Mouse (Mus musculus) hindbrain, embryonic 14.5 days (tissue): Measurements from ENCODE around the gene Zdhhc12. TPM values are rescaled to one million over a fixed set of nuclear protein-coding genes. Genes with fewer than 3 reads are reported as not detected.

ENCODE experiments used
- ATAC-seq: fragments of 200-750 bp; cut with Nextera tagmentation; 2 replicates; pipeline ENCODE4 v1.8.0; 2017; ENCODE audit warnings: moderate number of reproducible peaks, mild to moderate bottlenecking, moderate TSS enrichment, moderate library complexity; ENCODE audit not compliant: low FRiP score
- DNase-seq: peaks from one replicate; pipeline ENCODE4 v3.0.0-alpha.2; 2015; ENCODE audit warnings: low spot score
- H3K27ac ChIP-seq: fragments of 300-500 bp; sonication (generic); 2 replicates; pipeline ENCODE4 v1.5.1; 2014; ENCODE audit warnings: mild to moderate bottlenecking, moderate library complexity
- H3K27me3 ChIP-seq: fragments of 300-500 bp; sonication (generic); 2 replicates; pipeline ENCODE4 v1.6.1; 2014; ENCODE audit warnings: mild to moderate bottlenecking, low read length, mixed read lengths; ENCODE audit not compliant: control insufficient read depth, insufficient read depth
- H3K36me3 ChIP-seq: fragments of 300-500 bp; sonication (generic); replicated peaks from 2 replicates; pipeline ENCODE4 v1.6.1; 2014; ENCODE audit not compliant: control insufficient read depth, insufficient read depth
- H3K4me1 ChIP-seq: fragments of 300-500 bp; sonication (generic); replicated peaks from 2 replicates; pipeline ENCODE4 v1.6.1; 2014; ENCODE audit warnings: antibody characterized with exemption, low read length, mixed read lengths; ENCODE audit not compliant: control insufficient read depth, insufficient read depth
- H3K4me2 ChIP-seq: fragments of 300-500 bp; sonication (generic); replicated peaks from 2 replicates; pipeline ENCODE4 v1.6.1; 2014; ENCODE audit warnings: mild to moderate bottlenecking, moderate library complexity
- H3K4me3 ChIP-seq: fragments of 300-500 bp; sonication (generic); replicated peaks from 2 replicates; pipeline ENCODE4 v1.5.1; 2014; ENCODE audit warnings: mild to moderate bottlenecking, low read length
- H3K9ac ChIP-seq: fragments of 300-500 bp; sonication (generic); 2 replicates; pipeline ENCODE4 v1.6.1; 2014
- H3K9me3 ChIP-seq: fragments of 300-500 bp; sonication (generic); 2 replicates; pipeline ENCODE4 v1.6.1; 2016; ENCODE audit warnings: low read length; ENCODE audit not compliant: control insufficient read depth
- WGBS: fragments of 180-500 bp; shearing (Covaris S2); extraction: QIAGEN DNeasy Blood & Tissue Kit; methylation state at CpG from one replicate; pipeline ENCODE4 v1.1.7; 2014; 5-methylcytosine and 5-hydroxymethylcytosine counted together
- polyA plus RNA-seq: library from polyadenylated mRNA; unstranded; fragments of >200 nt; fragmentation: Nextera tagmentation; extraction: Ambion mirVana; gene quantifications from 2 replicates; pipeline ENCODE4 v1.2.1, GENCODE M21; 2014

Zdhhc12 gene
- polyA plus RNA-seq, 1 experiment from 2014 or later = 27.2 TPM

DNA sequence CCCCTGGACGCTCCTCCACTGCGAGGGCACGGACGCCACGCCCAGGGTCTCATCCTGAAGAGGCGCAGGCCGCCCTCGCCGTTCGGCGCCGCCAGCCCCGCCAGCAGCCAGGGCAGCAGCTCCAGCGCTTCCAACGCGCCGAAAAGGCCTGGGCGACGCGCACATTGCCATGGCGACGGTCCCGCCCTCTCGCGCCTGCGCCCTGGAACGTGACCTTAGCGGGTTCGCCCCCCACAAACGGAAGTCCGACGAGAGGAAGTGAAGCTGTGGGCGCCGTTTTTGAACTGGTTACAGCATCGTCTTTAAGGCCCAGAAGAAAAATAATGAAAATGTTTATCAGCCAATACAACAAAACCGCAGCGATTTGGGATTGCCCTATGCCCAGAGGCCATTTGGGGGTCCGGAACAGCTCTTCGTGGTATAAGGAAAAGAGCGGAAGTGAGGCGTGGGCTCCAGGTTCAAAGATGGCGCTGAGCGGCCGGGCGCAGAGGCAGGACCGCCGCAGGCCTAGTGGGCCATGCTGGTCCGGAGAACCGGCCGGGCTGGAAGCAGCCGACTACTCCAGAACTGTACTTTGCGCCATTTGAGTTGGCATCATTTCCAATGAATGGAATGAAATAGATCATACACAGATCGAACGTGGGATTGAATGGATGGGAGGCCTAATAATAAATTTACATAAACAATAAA is 44.6 kb downstream of the Zdhhc12 start, which contains the start of gene Wdr34:
Gene Wdr34, minus strand, starts transcription at position 183 of the 690 bp plus-strand sequence.
- peak within 1 kb of the TSS; percentile 95 for H3K27ac ChIP-seq
- ATAC-seq = peak; percentile 93
- H3K4me3 ChIP-seq = peak within 1 kb of the TSS; percentile 71
- peak within 1 kb of the TSS; percentile 68 for H3K4me2 ChIP-seq
- peaks cover 10% of the 10 kb centered on the region for H3K4me1 ChIP-seq
- peak; percentile 99 for DNase-seq
- no peaks in the 10 kb centered on the region for H3K9me3 ChIP-seq
- WGBS = under 1% methylated on average over 54 of the region's 54 CpGs
- H3K9ac ChIP-seq = peak within 1 kb of the TSS; percentile 73
- H3K36me3 ChIP-seq = peaks cover 8% of the 10 kb centered on the region
- H3K27me3 ChIP-seq = no peaks in the 10 kb centered on the region

DNA sequence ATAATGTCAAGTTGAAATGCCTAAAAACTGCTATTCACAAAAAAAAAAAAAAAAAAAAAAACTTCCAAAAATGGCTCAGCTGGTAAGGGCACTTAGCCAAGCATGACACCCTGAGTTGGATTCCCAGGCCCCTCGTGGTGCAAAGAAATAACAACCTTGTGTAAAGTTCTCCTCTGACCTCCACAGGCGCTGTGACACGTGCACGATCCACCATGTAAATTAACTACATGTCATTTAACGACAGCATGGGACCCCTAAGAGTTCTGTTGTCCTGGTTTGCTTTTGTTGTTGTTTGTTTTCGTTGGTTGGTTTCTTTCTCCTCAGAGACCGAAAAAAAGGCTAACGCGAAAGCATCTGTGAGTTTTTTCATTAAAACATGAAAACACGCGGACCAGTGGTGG is 45.3 kb downstream of the Zdhhc12 start:
- ATAC-seq = no peak
- H3K36me3 ChIP-seq = peaks cover 8% of the 10 kb centered on the region
- H3K27ac ChIP-seq = peak overlapping the region; percentile 95
- H3K27me3 ChIP-seq = no peaks in the 10 kb centered on the region
- 62% methylated on average over 11 of the region's 11 CpGs for WGBS
- H3K9ac ChIP-seq = peak overlapping the region; percentile 73
- no peaks in the 10 kb centered on the region for H3K9me3 ChIP-seq
- peak overlapping the region; percentile 68 for H3K4me2 ChIP-seq
- DNase-seq = no peak
- peak overlapping the region; percentile 71 for H3K4me3 ChIP-seq
- peaks cover 10% of the 10 kb centered on the region for H3K4me1 ChIP-seq

DNA sequence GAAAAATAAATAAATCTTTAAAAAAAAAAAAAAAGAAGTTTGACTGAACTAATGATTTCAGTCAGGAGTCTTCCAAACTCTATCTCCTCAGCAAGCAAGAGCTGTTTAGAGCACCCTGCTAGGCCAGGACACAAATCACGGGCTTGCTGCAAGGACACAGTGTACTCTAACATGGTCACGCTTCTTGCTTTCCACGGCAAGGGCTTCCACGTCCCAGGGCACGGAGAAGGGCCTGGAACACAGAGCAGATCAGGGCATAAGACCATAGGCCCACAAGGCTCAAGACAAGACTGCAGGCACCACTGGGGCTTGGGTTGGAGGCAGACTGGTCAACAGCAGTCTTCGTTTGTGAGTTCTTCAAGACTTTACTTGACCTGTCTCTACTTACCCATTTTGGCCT is 46.3 kb downstream of the Zdhhc12 start:
- H3K27me3 ChIP-seq = no peaks in the 10 kb centered on the region
- H3K27ac ChIP-seq = no peak overlapping the region
- no peak for DNase-seq
- peaks cover 8% of the 10 kb centered on the region for H3K36me3 ChIP-seq
- WGBS = 97% methylated on average over 6 of the region's 6 CpGs
- H3K4me1 ChIP-seq = peaks cover 10% of the 10 kb centered on the region
- no peak overlapping the region for H3K4me3 ChIP-seq
- no peak overlapping the region for H3K9ac ChIP-seq
- H3K9me3 ChIP-seq = no peaks in the 10 kb centered on the region
- no peak for ATAC-seq
- H3K4me2 ChIP-seq = no peak overlapping the region

DNA sequence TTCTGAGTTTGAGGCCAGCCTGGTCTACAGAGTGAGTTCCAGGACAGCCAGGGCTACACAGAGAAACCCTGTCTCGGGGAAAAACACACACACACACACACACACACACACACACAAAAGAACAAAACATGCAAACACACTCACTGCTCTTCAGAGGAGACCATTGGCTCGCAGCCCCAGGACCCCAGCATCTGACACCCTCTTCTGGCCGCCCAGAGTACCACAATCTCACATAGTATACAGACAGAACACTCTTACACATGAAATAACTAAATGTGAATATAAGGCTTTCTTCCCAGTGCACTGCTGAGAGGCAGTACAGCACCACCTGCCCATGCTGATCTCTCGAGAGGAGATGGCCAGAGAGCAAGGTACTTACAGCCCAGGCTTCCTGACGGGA is 48.9 kb downstream of the Zdhhc12 start:
- Histone ChIP-seq H3K9ac (no peak overlapping the region), H3K27me3 (no peaks in the 10 kb centered on the region), H3K4me3 (no peak overlapping the region), H3K4me1 (peaks cover 10% of the 10 kb centered on the region), H3K9me3 (no peaks in the 10 kb centered on the region), H3K36me3 (peaks cover 12% of the 10 kb centered on the region), H3K4me2 (no peak overlapping the region), H3K27ac (no peak overlapping the region)
- DNase-seq (no peak), ATAC-seq (no peak)
- WGBS = 88% methylated on average over 5 of the region's 5 CpGs

DNA sequence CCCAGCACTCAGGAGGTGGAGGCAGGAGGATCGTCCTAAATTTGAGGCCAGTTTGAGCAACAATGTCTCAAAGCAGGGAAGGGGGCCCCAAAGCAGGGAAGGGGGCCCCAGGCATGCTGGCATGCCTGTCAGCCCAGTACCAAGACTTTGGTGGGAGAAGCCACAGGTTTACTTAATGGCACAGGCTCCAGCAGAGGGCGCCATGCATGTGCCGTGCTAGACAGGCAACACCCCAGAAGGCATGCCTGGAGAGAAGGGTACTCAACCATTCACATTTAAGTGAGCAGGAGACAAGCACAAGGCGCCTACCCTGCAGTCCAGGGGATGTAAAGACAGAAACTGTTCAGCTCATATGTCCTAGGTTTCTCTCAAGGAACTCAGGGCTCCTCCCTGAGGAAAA is 51.0 kb downstream of the Zdhhc12 start:
- no peak overlapping the region for H3K4me2 ChIP-seq
- no peaks in the 10 kb centered on the region for H3K27me3 ChIP-seq
- no peak overlapping the region for H3K27ac ChIP-seq
- H3K9ac ChIP-seq = no peak overlapping the region
- H3K4me3 ChIP-seq = no peak overlapping the region
- ATAC-seq = no peak
- peaks cover 1% of the 10 kb centered on the region; the same call in 1 of the 2 replicates for H3K4me1 ChIP-seq
- DNase-seq = peak; percentile 78
- H3K36me3 ChIP-seq = peaks cover 24% of the 10 kb centered on the region
- H3K9me3 ChIP-seq = no peaks in the 10 kb centered on the region
- 8% methylated on average over 4 of the region's 4 CpGs for WGBS

Other genes with a start within 250 kb of the Zdhhc12 start
- 15.9 and 19.1 TPM in 2 replicates for gene Cercam, start 224.5 kb downstream of the Zdhhc12 start, polyA plus RNA-seq
- gene Odf2, start 204.4 kb downstream of the Zdhhc12 start, polyA plus RNA-seq = 49.0 and 63.5 TPM in 2 replicates
- gene Gle1, start 158.2 kb downstream of the Zdhhc12 start, polyA plus RNA-seq = 53.5 and 53.7 TPM in 2 replicates
- gene Sptan1, start 128.1 kb downstream of the Zdhhc12 start, polyA plus RNA-seq = 344 and 368 TPM in 2 replicates
- gene Wdr34, start 44.8 kb downstream of the Zdhhc12 start, polyA plus RNA-seq = 66.6 and 67.2 TPM in 2 replicates
- gene Set, start 36.3 kb downstream of the Zdhhc12 start, polyA plus RNA-seq = 339 and 347 TPM in 2 replicates
- 1.6 and 1.9 TPM in 2 replicates for gene Pkn3, start 16.0 kb downstream of the Zdhhc12 start, polyA plus RNA-seq
- gene Zer1, start 30.9 kb upstream of the Zdhhc12 start, polyA plus RNA-seq = 13.2 and 16.0 TPM in 2 replicates
- gene Tbc1d13, start 40.1 kb upstream of the Zdhhc12 start, polyA plus RNA-seq = 18.7 and 18.8 TPM in 2 replicates
- 29.8 and 31.0 TPM in 2 replicates for gene Endog, start 77.8 kb upstream of the Zdhhc12 start, polyA plus RNA-seq
- gene Spout1, start 84.8 kb upstream of the Zdhhc12 start, polyA plus RNA-seq = 55.4 and 58.8 TPM in 2 replicates
- 13.9 and 16.0 TPM in 2 replicates for gene Kyat1, start 112.2 kb upstream of the Zdhhc12 start, polyA plus RNA-seq
- 57.9 and 58.6 TPM in 2 replicates for gene Lrrc8a, start 144.1 kb upstream of the Zdhhc12 start, polyA plus RNA-seq
- 0.07 and 0.17 TPM in 2 replicates for gene Gm28035, start 146.9 kb upstream of the Zdhhc12 start, polyA plus RNA-seq
- gene Phyhd1, start 172.6 kb upstream of the Zdhhc12 start, polyA plus RNA-seq = 5.9 and 6.9 TPM in 2 replicates
- not detected in 2 replicates for gene Gm28038, start 187.4 kb upstream of the Zdhhc12 start, polyA plus RNA-seq
- 37.1 and 39.2 TPM in 2 replicates for gene Dolk, start 192.7 kb upstream of the Zdhhc12 start, polyA plus RNA-seq
- 19.5 and 24.8 TPM in 2 replicates for gene Nup188, start 192.7 kb upstream of the Zdhhc12 start, polyA plus RNA-seq